Mouse (Mus musculus): ENCODE measurements around the gene Gadl1.

- no peak for TF ChIP-seq CTCF (IDR thresholded peaks at IDR 0.05; ENCODE audit: borderline replicate concordance, extremely low read depth, insufficient read depth, insufficient read length)
- no peak for TF ChIP-seq POLR2A (IDR thresholded peaks at IDR 0.05; ENCODE audit: borderline replicate concordance, extremely low read depth, insufficient read depth, insufficient read length, poor library complexity, severe bottlenecking)
Measured at GRCm38 (mm10) chr9:115909155-115909554, at the start of gene Gadl1.

Measured in brain, embryonic 14.5 days (tissue).